Mouse (Mus musculus) ovary, postnatal 10 days (tissue): Measurements from ENCODE around the gene Trip6.

ENCODE experiments used
- DNase-seq: peaks from one replicate; pipeline ENCODE4 v3.0.0; 2022; ENCODE audit warnings: low spot score

Trip6 gene

DNA sequence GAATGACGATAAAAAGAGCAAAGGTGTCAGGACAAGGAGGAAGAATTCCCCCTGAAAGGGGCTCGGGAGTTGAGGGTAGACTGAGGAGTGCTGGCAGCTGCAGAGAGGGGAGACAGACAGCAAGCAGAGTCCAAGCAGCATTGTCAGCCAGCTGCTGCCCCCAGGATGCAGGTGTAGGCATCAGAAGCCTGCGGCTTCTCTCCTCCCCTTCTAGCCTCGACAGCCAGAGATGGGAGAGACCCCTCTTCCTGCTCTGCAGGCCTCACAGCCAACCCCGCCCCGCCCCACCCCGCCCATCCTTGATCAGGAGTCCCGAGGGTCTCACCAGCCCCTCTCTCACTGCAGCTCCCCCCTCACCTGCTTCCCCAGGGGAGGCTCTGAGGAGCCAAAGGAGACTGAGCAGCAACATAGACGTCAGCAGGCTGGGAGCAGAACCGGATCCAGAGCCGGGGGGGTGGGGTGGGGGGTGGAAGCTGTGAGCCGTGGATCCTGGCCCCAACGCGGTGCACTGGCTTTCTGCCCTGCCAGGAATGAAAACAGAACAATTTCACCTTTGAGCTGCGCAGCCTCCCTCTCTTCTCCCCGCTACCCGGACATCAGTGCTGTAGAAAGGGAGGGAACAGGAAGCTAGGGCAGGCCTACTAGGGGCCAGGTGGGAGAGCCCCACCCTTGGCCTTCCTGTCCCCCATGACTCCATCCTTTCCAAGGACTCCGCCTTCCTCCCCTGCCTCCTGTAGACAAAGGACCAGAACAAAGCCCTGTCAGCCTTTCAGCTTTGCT is 45.9 kb downstream of the Trip6 start:
- no peak for DNase-seq

DNA sequence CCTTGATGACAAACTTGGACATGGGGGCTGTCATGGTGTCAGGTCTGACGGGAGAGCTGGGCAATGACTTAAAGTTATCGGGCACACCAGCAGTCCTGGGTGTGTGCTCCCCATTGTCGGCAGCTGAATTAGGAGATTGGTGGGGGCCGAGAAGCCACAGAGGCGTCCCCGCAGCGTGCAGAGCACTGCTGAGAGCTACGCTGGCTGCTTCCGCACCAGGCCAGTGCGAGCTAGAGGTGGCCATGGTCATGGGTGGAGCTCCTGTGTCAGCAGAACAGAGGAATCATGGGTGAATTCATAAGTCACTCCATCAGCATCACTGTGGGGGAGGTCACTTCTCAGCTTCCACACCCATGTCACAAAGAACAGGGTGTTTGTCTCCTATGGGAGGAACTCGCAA is 49.4 kb downstream of the Trip6 start:
- no peak for DNase-seq

DNA sequence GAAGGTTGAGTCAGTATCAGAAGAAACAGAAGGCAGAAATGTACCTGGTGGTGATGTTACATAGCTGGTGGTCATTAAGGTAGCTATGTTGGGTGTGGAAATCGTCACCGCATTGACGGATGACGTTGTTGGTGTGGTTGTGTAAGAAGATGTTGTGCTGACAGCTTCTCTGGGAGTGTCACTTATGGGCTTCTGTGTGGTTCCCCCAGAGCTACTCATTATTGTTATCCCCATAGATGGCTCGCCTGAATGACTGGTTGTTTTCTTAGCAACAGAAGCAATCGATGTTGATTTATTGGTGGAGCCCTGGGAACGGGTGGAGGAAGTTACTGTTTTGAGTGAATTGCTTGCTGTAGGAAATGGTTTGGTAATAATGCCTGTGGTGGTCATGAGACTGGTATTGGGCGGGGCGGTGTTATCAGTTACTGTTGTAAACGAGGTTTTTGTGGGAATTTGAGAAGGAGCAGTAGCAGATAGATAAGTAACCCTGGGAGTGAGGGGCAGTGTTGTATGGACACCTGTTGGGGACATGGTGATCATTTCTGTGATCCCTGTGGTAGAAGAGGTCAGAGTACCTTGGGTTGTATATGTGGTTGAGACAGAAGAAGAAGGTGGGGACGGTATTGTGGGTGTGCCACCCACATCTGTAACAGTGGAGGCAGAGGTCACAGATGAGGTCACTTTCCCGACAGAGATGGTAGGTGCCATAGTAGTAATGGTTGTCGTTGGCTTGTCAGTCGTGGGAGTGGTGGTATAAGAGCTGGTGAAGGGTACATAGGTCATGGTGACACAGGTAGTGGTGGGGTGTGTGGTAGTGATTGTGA is 50.1 kb downstream of the Trip6 start:
- no peak for DNase-seq
